Mouse (Mus musculus) urinary bladder, postnatal 4 days (tissue): ENCODE data around the gene Itpkb.

ENCODE experiments used
- DNase-seq, 2 experiments: peaks; one replicate each; pipeline ENCODE4 v3.0.0; 2021 to 2022; ENCODE audit warnings: low spot score in 2 of 2

Gene Itpkb

DNA sequence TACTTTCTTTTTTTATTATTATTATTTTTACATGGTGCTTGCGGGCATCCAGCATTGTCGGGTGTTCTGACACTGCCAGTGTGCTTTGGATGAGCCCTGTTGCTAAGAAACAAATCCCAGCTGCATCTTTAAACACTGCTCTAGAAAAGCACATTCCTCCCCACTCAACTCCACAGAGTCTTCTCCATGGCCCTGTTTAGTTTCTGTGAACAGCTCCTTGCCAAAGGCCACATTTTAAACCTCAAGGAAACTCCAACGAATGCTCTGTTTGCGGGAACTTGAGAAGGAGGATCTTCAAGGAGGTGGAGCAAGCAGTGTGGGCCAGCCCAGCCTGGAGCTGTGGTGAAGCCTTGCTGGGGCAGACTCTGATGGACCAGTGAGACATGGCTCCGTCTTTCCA lies 130.4 kb downstream of the Itpkb start:
- no peak for DNase-seq

DNA sequence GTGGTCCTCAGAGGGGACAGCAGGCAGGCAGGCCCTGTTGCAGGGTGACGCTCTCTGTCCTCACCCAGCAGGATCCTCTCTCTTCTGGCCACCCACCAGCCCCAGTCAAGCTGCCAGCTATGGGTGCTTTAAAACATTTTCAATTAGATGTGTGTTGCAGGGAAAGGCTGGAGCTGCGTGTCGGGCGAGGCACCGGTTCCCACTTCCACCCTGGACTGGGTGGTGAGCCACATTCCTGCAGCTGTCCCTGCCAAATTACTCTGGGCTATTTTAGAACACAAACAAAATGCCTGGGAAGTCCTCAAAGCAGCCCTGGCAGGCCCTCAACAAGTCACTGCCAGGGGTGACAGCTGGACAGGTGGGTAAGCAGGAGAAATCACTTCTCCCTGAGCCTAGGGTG lies 132.1 kb downstream of the Itpkb start:
- no peak for DNase-seq

DNA sequence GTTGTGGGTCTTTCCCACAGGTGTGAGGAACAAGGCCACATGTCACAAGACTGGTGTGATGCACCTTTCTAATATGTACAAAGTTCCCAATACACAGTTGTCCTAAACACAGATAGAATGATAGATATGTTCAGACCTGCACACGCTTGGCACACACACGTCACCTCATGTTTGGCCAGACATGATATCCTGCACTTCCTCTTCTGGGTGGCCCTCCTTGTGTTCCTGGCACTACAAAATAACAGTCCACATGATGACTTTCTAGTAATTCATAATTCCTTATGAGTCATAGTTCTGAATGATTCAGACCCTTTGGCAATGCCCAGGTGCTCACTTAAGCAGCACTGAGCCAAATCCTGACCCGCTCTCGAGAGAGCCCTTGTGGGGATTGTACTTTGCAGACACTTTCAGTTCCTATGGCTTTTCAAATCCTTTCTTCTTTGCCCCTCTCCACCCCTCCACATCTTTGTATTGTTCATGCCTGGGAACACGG lies 132.7 kb downstream of the Itpkb start:
- DNase-seq, result no peak

DNA sequence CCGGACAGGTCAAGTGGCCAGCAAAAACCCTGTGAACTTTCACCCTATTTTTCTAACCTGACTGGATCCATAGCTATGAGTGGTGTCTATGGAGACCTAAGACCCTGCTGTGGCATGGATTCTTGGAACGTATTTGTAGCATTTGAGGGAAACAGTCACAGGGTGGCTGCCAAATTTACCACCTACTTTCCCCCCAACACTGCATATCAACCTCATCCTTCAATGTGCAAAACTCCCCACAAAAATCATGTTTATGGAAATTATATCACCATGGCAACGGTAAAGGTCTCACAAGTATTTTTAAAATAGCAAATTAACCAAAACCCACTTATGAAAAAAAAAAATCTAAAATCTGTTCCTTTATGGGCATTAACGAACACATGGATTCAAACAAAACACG lies 134.1 kb downstream of the Itpkb start:
- DNase-seq, result no peak

DNA sequence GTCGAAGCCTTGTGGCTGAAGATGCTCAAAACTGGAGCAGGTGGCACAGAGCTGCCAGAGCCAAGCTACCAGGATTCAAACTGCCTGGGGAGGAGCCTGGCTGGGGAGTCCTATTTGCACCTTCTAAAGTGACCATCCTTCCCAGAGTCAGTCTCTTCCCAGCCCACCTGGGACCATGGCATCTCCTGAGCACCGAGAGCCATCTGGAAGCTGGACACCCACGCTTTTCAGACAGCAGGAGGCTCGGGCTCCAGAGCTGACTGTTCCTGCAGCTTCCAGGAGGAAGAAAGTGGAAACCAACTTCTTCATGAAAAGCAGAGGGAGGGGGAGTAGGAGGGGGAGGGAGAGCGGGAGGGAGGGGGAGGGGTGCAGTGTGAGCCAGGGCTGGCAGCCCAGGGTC lies 135.3 kb downstream of the Itpkb start:
- no peak for DNase-seq

DNA sequence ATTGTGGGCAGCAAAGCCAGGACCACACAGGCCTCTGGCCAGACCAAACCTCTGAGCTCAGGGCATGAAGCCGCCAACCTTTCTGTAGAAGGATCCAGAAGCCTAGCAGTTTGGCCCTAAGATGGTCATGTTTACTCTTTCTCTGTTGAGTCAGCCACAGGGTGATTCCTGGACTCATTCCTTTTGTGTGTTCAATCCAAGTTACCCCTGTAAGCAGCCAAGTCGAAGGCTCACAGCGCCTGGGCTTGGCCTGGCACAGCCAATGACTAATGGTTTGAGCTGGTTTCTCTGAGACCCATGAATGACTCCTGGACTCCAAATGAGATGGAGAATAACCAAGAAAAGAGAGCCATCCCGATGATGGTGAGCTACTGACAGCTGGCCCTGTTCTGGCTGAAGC lies 137.7 kb downstream of the Itpkb start:
- DNase-seq, result no peak

DNA sequence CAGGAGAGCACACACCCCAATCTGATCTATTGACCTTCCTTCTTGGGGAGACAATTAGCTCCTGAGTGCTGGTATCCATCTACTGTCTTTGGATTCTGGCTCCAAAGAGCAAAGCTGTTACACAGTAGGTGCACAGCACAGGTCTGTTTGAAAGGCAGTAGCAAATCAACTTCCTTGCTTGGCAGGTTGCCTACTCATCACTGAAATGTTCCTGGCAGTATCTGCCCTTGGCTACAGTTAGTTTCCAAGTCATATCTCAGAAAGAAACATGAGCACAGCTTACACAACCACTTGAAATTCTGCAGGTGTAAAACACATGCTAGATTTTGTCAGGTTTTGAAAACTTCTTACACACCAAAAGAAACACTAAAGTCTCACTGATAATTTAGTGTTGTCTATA lies 143.3 kb downstream of the Itpkb start:
- DNase-seq, result no peak
